Mouse (Mus musculus): Measurements from ENCODE around the gene Cdkl2.

Cdkl2 gene

GRCm38 (mm10) chr5:91993061-91993460, 50.6 kb downstream of the Cdkl2 start:
- DNase-seq (ENCODE audit: low read depth, low spot score), result no peak

- DNase-seq (ENCODE audit: low read depth, low spot score), result no peak
These were observed 52.3 kb downstream of the Cdkl2 start for GRCm38 (mm10) chr5:91991191-91991937.

DNA sequence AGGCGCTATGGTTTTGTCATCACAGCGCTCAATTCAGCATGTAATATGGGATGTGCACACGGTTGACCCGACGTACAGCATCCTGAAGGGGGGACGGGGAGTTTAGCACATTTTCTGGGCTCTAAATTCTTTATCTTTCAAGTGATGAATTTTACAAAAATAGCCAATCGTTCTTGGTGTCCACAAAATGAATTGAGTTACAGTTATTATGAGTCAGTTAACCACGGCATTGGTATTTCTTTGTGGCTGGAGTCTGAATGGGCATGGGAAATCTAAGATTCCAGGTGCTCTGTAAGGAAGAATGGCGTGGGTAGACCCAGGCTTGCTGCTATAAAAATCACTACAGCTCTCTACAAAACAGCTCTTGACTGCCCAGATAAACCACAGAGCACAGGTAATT, 54.4 kb downstream of the Cdkl2 start:
- DNase-seq (ENCODE audit: low read depth, low spot score), result no peak

- no peak for DNase-seq (ENCODE audit: low read depth, low spot score)
These were observed 55.9 kb downstream of the Cdkl2 start for GRCm38 (mm10) chr5:91987799-91988198.

DNA sequence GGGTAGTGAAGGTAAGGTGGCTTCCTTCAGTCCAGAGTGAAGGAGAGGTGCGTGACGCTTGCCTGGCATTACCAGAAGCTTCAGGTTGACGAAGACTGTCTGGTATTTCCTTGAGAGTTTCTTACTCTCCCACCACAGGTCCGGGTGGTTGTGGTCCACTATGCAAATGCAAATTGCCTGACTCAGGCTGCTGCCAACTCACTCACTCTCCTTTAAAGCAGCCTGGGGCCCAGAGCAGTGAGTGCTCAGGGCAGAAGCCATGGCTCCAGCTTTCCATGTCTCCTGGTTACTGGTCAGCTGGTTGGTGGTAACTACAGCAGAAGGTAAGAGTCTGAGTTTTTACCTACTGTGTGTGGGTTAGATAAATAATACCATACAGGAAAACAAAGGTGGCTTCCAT, 56.4 kb downstream of the Cdkl2 start, which contains the start of gene Odaph:
TSS of gene Odaph (plus strand) at position 240 of the 400 bp plus-strand sequence.
- no peak for DNase-seq (ENCODE audit: low read depth, low spot score)

- DNase-seq (ENCODE audit: low read depth, low spot score), result no peak
These were observed 58.0 kb downstream of the Cdkl2 start for GRCm38 (mm10) chr5:91985721-91986120.

DNA sequence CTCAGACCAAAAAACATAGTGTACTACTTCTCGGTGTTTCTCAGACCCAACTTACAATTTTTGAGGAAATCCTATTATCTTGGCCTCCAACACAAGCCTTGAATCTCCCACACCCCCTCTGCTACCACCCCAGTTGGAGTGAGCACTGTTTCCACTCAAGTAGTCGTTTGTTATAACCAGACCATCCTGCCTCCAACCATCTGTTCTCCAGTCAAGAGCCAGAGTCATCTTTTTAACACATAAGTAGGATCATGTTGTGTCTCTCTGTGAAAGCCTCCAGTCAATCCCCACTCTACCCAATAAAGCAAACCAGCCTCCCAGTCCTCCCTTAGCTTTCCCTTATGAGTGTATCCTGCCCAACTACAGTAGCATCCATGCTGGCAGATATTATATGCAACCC, 60.2 kb downstream of the Cdkl2 start:
- no peak for DNase-seq (ENCODE audit: low read depth, low spot score)

- DNase-seq (ENCODE audit: low read depth, low spot score), result no peak
These were observed 62.4 kb downstream of the Cdkl2 start for GRCm38 (mm10) chr5:91981176-91981840.

DNA sequence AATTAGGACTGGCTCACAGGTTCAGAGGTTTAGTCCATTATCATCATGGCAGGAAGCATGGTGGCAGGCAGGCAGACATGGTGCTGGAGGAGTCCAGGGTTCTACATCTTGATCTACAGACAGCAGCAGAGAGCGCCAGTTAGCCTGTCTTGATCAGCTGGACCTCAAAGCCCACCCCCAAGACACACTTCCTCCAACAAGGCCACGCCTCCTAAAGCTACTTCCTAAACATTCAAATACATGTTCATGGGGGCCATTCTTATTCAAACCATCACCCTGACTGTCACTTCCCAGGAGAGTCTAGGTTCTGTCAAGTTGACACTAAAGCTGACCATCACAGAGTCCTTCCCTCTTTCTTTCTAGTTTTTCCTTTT, 66.3 kb downstream of the Cdkl2 start:
- DNase-seq (ENCODE audit: low read depth, low spot score), result no peak

DNA sequence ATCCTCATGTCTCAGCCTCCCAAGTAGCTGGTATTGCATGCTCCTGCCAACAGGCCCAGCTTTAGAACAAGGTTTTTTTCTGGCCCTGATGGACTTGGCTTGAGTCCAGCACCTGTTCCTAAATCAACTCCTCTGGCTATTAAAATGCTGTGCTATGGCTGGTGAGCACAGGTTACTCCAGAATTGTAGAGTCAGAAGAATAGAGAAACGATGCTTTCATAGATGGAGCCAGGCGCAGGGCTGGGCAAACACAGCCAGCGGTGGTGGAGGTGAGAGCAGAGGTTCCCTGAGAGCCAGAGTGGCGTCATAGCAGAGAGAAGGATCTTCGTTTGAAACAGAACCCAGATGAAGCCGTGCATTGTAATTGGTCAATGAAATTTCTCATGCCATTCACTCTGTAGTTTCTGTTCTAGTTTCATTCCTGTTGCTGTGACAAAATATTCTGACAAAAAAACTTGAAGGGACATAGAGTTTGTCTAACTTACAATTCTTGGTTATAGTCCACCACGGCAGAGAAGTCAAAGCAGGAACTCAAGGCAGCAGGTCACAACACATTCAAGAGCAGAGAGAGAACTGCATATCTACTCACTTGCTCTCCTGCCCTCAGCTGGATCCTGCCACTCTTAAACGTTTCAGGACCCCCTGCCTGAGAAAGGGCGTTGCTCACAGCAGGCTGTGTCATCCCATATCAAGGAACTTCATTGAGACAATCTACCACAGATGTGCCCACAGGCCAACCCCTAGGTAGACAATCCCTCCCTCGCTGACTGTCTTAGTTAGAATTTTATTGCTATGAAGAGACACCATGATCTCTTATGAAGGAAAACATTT, 66.9 kb downstream of the Cdkl2 start:
- no peak for DNase-seq (ENCODE audit: low read depth, low spot score)

GRCm38 (mm10) chr5:91975758-91976157, 67.9 kb downstream of the Cdkl2 start:
- no peak for DNase-seq (ENCODE audit: low read depth, low spot score)

DNA sequence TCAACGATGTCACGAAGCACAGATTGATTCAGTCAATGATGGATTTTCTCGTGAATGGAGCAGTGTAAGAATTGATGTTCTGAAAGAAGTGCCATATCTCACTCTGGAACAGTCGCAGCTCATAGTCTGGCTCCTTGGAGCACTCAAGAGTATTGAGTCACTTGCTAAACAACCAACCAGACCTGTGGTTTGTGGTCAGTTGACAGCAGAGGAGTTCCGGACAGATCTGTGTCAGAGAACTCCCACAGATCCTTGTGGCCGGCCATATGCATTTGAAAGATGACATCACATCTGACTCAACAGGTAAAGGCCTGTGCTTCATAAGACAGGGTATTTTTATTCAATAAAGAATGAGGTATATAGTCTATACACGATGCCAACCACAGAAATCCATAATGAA, 69.7 kb downstream of the Cdkl2 start:
- DNase-seq (ENCODE audit: low read depth, low spot score), result no peak

DNA sequence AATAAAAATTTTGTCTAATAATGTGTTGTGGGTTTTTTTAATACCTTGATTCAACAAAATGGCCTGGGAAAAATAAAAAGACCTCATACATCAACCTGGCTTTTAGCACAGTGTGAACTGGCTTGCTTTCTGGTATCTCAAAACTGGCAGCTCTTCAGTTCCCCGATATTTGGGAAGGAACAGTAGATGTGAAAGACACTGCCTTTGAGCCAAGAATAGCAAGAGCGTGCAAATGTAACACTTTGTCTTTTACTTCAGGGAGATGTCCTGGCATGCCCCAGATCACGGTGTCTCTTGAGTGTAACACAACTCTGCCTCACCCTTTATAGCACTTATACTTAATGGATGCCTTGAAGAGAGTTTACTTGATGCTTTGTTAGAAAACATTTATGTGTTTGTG, 71.6 kb downstream of the Cdkl2 start:
- no peak for DNase-seq (ENCODE audit: low read depth, low spot score)

DNA sequence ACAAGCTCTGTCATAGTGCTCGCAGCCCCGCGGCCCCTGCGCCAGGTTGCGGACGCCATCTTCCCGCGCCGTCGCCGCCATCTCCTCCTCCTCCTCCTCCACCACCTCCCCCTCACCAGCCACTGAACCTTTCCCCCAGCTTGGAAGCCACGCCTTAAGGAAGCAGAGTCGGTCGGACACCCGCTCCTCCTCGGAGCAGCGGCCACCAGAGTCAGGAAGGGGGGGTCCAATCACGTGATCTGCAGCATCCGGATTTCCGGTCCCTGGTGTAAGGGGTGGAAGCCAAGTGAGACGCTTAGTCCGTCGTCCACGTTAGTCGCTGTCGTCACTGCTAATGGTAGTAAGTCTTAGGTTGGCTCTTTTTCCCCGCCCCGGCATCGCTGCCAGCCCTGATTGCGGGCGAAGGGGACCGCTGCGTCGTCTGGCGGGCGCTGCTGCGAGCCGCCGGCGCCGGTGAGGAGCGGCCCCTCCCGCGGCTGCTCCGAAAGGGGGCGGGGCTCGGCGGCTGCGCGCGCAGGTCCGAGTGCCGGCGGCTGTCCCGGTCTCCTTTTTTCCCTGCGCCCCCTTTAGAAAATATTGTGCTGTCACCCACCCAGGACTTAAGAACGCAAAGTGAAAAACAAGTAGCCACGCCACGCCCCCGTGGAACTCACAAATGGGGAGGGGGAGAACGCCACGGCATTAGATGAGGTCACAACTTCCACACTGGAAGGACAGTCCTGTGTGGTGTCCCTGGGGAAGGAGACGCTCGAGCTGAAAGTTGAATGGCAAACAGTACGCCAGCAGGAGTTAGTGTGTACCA, 80.8 kb downstream of the Cdkl2 start, which contains the start of gene Rchy1:
TSS of gene Rchy1 (minus strand) at position 430 of the 802 bp plus-strand sequence.
- DNase-seq (ENCODE audit: low read depth, low spot score), result peak; percentile 86

DNA sequence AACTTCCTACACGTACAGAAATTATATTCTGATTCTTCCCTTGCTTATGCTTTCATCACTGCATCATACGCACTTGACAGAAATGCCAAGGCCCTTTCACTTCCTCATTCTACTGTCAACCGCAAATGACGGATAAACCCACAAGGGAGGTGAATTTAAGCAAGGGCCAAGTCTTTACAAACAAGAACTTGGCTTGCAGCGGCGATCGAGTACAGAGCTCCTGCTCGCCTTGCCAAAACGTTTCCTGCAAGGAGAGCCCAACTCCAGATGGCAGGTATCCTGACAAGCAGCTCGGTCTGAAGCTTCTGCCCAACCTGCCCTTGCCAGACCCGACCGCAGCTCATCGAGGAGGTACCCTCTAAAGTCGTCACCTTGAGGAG, 81.4 kb downstream of the Cdkl2 start:
- DNase-seq (ENCODE audit: low read depth, low spot score), result no peak

GRCm38 (mm10) chr5:91961370-91961769, 82.3 kb downstream of the Cdkl2 start:
- DNase-seq (ENCODE audit: low read depth, low spot score), result no peak

GRCm38 (mm10) chr5:91960606-91961254, 83.0 kb downstream of the Cdkl2 start:
- DNase-seq (ENCODE audit: low read depth, low spot score), result no peak

DNA sequence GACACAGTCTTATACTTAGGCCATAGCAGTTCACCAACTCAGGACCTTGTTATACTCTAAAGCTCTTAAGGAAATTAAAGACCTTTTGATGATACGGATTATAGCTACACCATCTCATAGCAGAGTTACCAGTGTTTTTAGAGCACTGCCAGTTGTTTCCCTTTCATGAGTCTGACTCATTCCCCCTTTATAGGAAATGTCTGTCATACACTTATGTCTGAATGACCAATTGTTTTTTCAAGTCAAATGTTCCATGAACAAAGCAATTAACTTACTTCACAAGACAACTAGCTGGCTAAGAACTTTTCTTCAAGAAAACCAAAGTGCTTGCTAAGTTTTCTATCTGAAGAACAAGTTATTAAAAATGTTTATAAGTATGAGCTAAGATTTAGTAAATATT, 83.7 kb downstream of the Cdkl2 start:
- no peak for DNase-seq (ENCODE audit: low read depth, low spot score)

GRCm38 (mm10) chr5:91959096-91959495, 84.6 kb downstream of the Cdkl2 start:
- no peak for DNase-seq (ENCODE audit: low read depth, low spot score)

GRCm38 (mm10) chr5:91956991-91957760, 86.5 kb downstream of the Cdkl2 start:
- no peak for DNase-seq (ENCODE audit: low read depth, low spot score)
